Mouse (Mus musculus) left cerebral cortex, adult 9 months (tissue): ENCODE measurements at regions not wholly inside any gene's neighbourhood (a gene's known extent, or its start where the extent isn't known, plus 50 kb on each side); places are given as distances from the start of the nearest gene placed in this dataset.

Source experiments
- DNase-seq, 2 experiments: peaks; one replicate each; pipeline ENCODE4 v3.0.0; 2022; ENCODE audit warnings: low spot score in 2 of 2

- DNase-seq = no peak
Measured at GRCm38 (mm10) chr4:95154377-95154776, 102.4 kb upstream of the Jun start.

- DNase-seq = no peak
Measured at GRCm38 (mm10) chr4:95155178-95155577, 103.2 kb upstream of the Jun start.

- no peak for DNase-seq
Measured at GRCm38 (mm10) chr4:95155796-95156195, 103.8 kb upstream of the Jun start.

GRCm38 (mm10) chr4:95156451-95157271 lies 104.6 kb upstream of the Jun start:
- no peak for DNase-seq

DNA sequence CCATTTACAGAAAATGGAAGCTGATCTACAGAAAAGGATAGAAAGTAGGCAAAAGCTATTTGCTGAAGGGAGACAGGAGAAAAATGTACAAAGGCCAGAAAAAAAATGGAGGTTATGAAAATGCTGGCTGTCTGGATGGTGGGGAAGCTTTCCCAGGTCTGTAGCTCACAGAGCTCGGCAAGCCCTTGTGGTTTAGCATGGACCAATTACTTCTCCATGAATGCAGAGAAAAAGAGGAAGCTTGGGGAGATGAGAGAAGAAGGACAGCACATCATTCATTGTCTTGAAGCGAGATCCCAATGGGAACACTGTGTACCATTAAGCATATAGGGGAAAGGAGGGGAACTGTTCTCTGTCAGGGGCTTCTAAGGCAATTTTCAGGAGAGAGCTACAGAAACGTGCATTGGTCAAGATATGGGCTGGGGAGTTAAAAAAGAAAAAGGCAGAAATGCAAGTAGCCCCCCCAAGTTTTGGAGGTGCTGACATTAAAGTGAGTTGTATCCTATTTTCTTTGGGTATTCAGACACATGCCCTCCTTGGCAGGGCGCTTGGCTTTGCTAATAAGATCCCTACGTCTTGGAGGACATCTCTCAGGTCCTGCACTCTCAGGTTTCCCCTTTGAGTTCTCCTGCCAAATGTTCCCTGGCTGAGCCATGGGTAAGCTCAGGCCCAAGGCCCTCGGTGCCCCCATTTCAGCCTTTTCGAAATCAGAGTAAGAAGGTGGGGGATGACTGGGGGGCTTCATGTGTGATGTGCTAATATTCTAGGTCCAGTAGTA lies 105.8 kb upstream of the Jun start:
- no peak for DNase-seq

- no peak for DNase-seq
Measured at GRCm38 (mm10) chr4:95158632-95159424, 106.8 kb upstream of the Jun start.

DNA sequence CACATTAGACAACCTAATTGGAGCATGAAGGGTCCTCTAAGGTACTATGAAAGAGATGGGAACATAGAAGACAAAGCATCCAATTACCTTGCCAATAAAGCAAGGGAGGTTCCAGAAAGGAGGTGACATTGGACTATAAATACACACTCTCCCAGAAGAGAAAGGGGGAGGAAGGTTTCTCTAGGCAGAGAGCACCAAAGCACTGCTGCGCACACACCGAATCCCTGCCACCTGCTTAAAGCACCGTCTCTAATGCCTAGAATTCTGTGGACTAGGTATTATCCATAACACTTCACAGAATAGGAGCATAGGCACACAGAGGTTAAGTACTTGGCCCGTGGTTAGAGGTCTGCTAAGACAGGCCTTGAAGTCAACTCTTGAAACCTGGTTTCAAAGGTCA lies 107.8 kb upstream of the Jun start:
- DNase-seq = peak in 1 of 2 experiments; percentile 52

DNA sequence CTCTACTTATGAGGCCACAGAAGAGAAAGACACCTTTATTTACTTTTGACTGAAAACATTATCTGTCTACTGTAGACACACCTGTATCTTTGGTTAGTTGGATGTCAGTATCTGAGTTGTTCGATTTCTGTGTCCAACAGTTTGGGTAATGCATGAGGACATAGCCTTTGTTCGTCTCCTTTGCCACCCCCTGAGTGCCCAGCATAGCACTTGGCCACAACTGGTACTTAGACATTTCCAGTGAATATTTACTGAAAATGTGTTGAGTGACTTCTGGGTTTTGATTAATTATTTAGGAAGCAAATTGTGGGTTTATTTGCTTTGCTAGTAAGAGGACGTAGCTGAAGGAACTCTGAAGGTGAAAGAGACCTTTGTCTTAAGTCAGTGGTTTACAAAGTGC lies 108.4 kb upstream of the Jun start:
- DNase-seq = no peak

DNA sequence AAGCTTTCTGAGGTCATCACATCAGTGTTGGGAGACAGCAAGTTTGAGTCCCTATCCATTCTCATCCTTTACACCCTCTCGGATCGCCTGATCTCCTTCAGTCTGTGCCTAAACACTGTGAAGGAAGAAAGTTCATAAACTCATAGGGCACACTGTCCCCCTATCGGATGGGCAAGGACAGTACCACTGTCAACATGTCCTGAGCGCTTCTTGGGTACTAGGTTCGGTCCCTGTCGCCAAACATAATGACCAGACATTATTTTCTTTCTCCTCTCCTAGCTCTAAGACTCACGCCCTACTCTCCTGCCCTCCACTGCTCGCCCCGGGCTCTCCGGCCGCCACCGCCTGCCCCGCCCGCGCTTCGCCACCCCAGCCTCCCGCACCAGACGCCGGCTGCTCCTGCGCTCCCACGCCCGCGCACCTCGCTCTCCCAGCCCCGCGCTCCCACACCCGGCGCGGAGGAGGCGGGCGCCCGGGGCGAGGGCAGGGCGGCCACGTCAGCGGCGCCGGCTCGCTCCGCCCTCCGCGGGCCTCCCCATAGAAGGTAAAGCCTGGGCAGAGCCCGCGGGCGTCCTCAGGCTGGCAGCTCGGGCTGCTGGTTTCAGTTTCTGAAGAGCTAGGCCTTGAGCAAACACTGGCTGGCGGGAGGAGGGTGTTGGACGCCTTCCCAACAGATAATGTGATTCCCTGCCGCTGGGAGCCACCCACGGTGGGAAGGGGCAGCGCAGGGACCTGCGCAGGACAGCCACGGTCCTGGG lies 109.1 kb upstream of the Jun start:
- DNase-seq = peak; percentile 69 to 88

GRCm38 (mm10) chr4:95161670-95162020 lies 109.6 kb upstream of the Jun start:
- no peak for DNase-seq

DNA sequence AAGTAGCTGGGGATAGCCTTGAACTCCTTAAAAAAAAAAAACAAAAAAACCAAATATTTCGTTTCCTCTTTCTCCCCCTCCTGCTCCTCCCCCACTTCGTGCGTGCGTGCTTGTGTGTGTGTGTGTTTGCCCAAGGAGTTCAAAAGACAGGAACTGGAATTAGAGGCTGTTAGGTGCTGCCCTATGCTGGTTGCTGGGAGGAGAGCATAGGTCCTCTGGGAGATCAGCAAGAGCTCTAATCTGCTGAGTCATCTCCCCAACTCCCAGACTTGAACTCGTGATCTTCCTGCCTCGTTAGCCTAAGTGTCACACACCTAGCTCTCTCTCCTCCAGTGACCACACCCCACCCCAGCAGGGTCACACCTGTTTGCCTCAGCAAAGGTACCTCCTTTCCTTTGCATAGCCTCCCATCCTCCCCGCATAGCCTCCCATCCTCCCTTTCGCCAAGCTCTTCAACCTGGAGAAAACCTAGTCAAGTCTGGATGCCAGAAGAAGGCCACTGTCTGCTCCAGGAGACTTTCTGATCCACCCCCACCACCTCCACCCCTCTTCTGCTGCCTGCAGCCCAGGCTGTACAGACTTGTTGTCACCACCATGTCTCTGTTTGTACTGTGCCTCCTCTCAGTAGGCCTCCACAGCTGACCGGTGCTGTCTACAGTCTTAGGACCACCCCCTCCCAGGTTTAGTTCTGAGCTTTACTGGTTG lies 110.5 kb upstream of the Jun start:
- no peak for DNase-seq

- DNase-seq = no peak
Measured at GRCm38 (mm10) chr4:95163403-95163802, 111.4 kb upstream of the Jun start.

- DNase-seq = no peak
Measured at GRCm38 (mm10) chr4:95166503-95166902, 114.5 kb upstream of the Jun start.

- no peak for DNase-seq
Measured at GRCm38 (mm10) chr4:95167216-95167615, 115.2 kb upstream of the Jun start.

GRCm38 (mm10) chr4:95169702-95170101 lies 117.7 kb upstream of the Jun start:
- no peak for DNase-seq

DNA sequence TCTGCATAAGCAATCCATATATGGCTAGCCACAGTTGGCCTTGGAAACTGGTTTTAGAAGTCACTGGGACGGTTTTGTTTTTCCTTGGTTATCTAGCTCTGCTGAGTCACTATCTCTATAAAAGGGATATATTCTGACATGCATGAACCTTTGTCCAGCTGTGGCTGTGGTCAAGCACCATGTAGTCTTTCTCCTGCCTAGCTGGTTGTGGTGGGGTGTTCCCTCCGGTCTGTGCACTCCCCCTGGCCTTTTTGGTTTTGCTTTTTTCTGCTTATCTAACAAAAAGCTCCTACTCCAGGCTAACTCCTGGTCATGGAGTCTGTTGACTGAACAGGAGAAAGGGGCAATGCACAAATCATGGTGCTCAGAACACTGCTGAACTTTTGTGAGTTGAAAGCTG lies 125.7 kb upstream of the Jun start:
- DNase-seq = no peak

DNA sequence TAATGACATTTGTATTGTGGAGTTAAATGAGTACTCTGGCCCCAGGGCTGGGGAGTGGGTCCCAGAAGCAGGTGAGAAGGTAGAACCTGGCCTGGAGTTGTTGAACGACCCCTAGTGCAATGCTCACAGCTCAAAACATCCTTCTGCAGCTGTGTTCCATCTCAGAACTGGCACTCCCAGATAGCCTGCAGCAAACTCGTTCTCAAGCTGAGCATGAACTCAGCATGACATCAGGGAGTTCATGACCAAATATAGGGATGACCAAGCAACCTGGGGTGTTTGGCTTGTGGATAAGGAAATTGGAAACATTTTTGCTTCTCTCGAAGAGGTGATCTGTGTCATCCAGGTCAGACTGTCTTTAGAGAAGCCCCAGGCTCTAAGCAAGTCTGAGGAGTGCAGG lies 126.4 kb upstream of the Jun start:
- DNase-seq = no peak

GRCm38 (mm10) chr4:95178900-95179299 lies 126.9 kb upstream of the Jun start:
- DNase-seq = peak in 1 of 2 experiments; percentile 68

- DNase-seq = no peak
Measured at GRCm38 (mm10) chr4:95180446-95180845, 128.4 kb upstream of the Jun start.

DNA sequence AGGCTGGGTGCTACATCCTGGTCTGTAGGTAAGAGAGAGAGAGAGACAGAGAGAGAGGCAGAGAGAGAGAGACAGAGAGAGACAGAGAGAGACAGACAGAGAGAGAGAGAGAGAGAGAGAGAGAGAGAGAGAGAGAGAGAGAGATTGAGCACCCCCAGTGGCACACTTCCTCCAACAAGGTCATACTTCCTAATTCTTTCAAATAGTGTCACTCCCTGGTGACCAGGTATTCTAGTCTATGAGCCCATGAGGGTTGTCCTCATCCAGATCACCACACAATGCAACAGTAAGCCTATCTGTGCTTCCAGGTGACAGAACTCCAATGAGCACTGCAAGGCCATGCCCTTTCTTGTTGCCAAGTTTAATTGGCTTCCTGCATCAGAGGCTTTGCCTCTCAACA lies 129.0 kb upstream of the Jun start:
- no peak for DNase-seq

DNA sequence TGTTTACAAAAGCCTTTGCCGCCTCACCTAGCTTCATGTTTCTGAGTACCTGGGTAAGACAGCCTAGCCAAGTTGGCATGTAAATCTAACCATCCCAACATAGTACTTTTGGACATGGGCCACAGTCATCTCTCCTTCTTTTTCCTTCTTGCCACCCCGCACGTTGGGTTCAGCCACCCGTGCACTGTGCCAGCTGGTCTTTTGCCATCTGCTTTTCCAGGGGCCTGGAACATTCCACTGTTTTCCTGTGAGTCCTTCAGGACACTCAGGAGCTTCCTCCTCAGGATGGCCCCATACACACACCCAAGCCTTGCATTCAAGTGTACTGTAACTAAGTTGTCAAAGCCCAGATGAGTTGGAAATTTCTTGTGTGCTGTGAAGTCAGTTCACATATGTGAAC lies 132.2 kb upstream of the Jun start:
- DNase-seq = no peak
